23 mouse cellular contexts compared by ENCODE assay signal in the genomic region with DNA sequence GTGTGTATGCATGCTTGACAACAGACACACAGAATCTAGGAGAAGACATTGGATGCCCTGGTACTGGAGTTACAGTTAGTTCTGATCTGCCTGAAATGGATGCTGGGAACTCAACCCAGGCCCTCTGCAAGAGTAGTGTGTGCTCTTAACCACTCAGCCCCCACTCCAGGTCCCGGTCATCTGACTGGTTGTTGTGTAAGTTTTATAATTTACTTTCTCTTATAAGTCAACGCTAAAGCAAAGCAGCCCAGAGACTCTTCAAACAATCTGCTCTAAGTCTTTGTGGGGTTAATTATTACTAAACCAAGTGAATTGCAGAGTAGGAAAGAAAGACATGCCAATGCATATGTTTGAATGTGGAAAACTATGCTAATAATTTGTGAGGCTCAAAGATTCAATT. TPM values are rescaled to one million over a fixed set of nuclear protein-coding genes. Genes with fewer than 3 reads are reported as not detected.
"Had no signal": no experiment of that assay in that cellular context is flagged by ENCODE, and none has a peak within 500 bp of the region (broad histone marks: within the 10 kb centered on the region; RNA-seq: fewer than 3 reads in every experiment).

No protein-coding gene starts in this region.

- H3K4me3 ChIP-seq: limb, embryonic 15.5 days; liver, embryonic 12.5 days; midbrain, embryonic 10.5 days; midbrain, embryonic 12.5 days; myocyte; neural tube, embryonic 13.5 days; neural tube, embryonic 15.5 days; stomach, embryonic 15.5 days had no signal

- DNase-seq: lung, embryonic 14.5 days; midbrain, embryonic 14.5 days; retina, postnatal 1 day; right cerebral cortex, adult 18-20 months; thymus, postnatal 25 days; thymus, postnatal 4 days had no signal

- ATAC-seq: liver, embryonic 12.5 days had no signal

- H3K27ac ChIP-seq: limb, embryonic 15.5 days; liver, embryonic 12.5 days; liver, embryonic 14.5 days; midbrain, embryonic 10.5 days; midbrain, embryonic 12.5 days; stomach, embryonic 15.5 days; stomach, postnatal 0 days had no signal

- H3K4me1 ChIP-seq: liver, embryonic 12.5 days; stomach, embryonic 15.5 days had no signal

- H3K27me3 ChIP-seq: limb, embryonic 15.5 days; liver, embryonic 12.5 days; midbrain, embryonic 12.5 days; neural tube, embryonic 13.5 days; neural tube, embryonic 15.5 days; stomach, embryonic 15.5 days had no signal

- H3K9ac ChIP-seq: limb, embryonic 15.5 days; liver, embryonic 12.5 days; liver, embryonic 14.5 days; lung, embryonic 14.5 days; midbrain, embryonic 12.5 days; neural tube, embryonic 13.5 days; neural tube, embryonic 15.5 days; stomach, embryonic 15.5 days had no signal

- H3K4me2 ChIP-seq: limb, embryonic 15.5 days; liver, embryonic 12.5 days; lung, embryonic 14.5 days; midbrain, embryonic 12.5 days; stomach, embryonic 15.5 days had no signal

- H3K36me3 ChIP-seq: limb, embryonic 15.5 days; liver, embryonic 12.5 days; midbrain, embryonic 10.5 days; midbrain, embryonic 12.5 days; neural tube, embryonic 13.5 days; neural tube, embryonic 15.5 days; stomach, embryonic 15.5 days had no signal

- H3K9me3 ChIP-seq: limb, embryonic 15.5 days; midbrain, embryonic 10.5 days; midbrain, embryonic 12.5 days; neural tube, embryonic 13.5 days; neural tube, embryonic 15.5 days; stomach, embryonic 15.5 days had no signal

RNA-seq across cellular contexts. Expression of a gene that starts 52.2 kb away (rescaled TPM):
- total RNA-seq: liver, adult 2 months; megakaryocyte, adult 5-6 weeks; megakaryocyte-erythroid progenitor cell, adult 5-6 weeks had no signal
- polyA plus RNA-seq: liver, adult 2 months; liver, embryonic 12.5 days; liver, embryonic 14.5 days; liver, embryonic 16.5 days; midbrain, embryonic 10.5 days; myocyte; spleen, adult 2 months; testis, adult 2 months; thymus, postnatal 0 days had no signal
